Mouse (Mus musculus) stomach, embryonic 14.5 days (tissue): ENCODE measurements at regions not wholly inside any gene's neighbourhood (a gene's known extent, or its start where the extent isn't known, plus 50 kb on each side); places are given as distances from the start of the nearest gene placed in this dataset. TPM values are rescaled to one million over a fixed set of nuclear protein-coding genes. Genes with fewer than 3 reads are reported as not detected.

Experiments
- ATAC-seq: fragments of 200-750 bp; cut with Nextera tagmentation; 2 replicates; pipeline ENCODE4 v1.8.0; 2017; ENCODE audit warnings: low read depth, moderate TSS enrichment; ENCODE audit not compliant: insufficient number of reproducible peaks, insufficient read depth, low FRiP score
- H3K27ac ChIP-seq: fragments of 300-500 bp; sonication (generic); 2 replicates; pipeline ENCODE4 v1.5.1; 2014; ENCODE audit warnings: mild to moderate bottlenecking, low read length, moderate library complexity, mixed read lengths
- H3K27me3 ChIP-seq: fragments of 300-500 bp; sonication (generic); 2 replicates; pipeline ENCODE4 v1.6.1; 2014; ENCODE audit warnings: low read length, control low read depth, mixed read lengths; ENCODE audit not compliant: control insufficient read depth, insufficient read depth
- H3K36me3 ChIP-seq: fragments of 300-500 bp; sonication (generic); 2 replicates; pipeline ENCODE4 v1.6.1; 2014; ENCODE audit warnings: mild to moderate bottlenecking, control low read depth, low read length, moderate library complexity, mixed read lengths; ENCODE audit not compliant: control insufficient read depth, insufficient read depth
- H3K4me1 ChIP-seq: fragments of 300-500 bp; sonication (generic); 2 replicates; pipeline ENCODE4 v1.6.1; 2014; ENCODE audit warnings: low read length, control low read depth, mixed read lengths; ENCODE audit not compliant: control insufficient read depth, insufficient read depth
- H3K4me2 ChIP-seq: fragments of 300-500 bp; sonication (generic); replicated peaks from 2 replicates; pipeline ENCODE4 v1.6.1; 2014; ENCODE audit warnings: low read depth, low read length, control low read depth
- H3K4me3 ChIP-seq: fragments of 300-500 bp; sonication (generic); 2 replicates; pipeline ENCODE4 v1.5.1; 2014; ENCODE audit warnings: low read depth, low read length, control low read depth
- H3K9ac ChIP-seq: fragments of 300-500 bp; sonication (generic); replicated peaks from 2 replicates; pipeline ENCODE4 v1.6.1; 2014; ENCODE audit warnings: low read depth, mild to moderate bottlenecking, control low read depth, low read length, moderate library complexity, mixed read lengths
- H3K9me3 ChIP-seq: fragments of 300-500 bp; sonication (generic); 2 replicates; pipeline ENCODE4 v1.6.1; 2016; ENCODE audit warnings: low read depth, low read length, control low read depth; ENCODE audit not compliant: control insufficient read depth
- whole genome bisulfite sequencing: fragments of 180-500 bp; shearing (Covaris S2); extraction: QIAGEN DNeasy Blood & Tissue Kit; methylation state at CpG from one replicate; pipeline ENCODE4 v1.1.7; 2014; 5-methylcytosine and 5-hydroxymethylcytosine counted together
- microRNA-seq: library from miRNA; unstranded; fragments of <30 nt; microRNA quantifications from one replicate; pipeline ENCODE4, GENCODE M21; 2016

DNA sequence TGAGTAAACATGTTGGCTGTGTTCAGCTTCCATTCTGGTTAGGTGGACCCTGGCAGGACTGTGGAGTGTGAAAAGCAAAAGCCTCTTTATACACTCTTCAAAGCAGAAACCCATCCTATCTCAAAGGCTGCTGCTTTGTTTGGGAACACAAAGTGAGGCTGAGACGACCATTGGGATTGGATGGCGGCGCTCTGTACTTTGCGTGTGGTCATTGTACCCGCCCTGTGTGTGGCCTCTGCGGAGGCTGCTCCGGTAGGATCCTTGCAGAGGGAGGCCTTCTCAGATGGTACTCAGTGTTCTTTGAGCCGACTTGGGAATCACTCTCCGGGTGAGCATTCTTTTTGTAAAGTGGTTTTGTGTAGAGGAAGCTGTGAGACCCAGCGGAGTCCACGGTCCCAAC lies 786.8 kb downstream of the Bcl11a start:
- no peak overlapping the region for H3K27ac ChIP-seq
- H3K4me1 ChIP-seq: no peaks in the 10 kb centered on the region
- ATAC-seq: no peak
- no peaks in the 10 kb centered on the region for H3K9me3 ChIP-seq
- H3K4me3 ChIP-seq: no peak overlapping the region
- no peaks in the 10 kb centered on the region for H3K36me3 ChIP-seq
- H3K27me3 ChIP-seq: no peaks in the 10 kb centered on the region
- no peak overlapping the region for H3K9ac ChIP-seq
- H3K4me2 ChIP-seq: no peak overlapping the region
- 88% methylated on average over 11 of the region's 11 CpGs for WGBS

DNA sequence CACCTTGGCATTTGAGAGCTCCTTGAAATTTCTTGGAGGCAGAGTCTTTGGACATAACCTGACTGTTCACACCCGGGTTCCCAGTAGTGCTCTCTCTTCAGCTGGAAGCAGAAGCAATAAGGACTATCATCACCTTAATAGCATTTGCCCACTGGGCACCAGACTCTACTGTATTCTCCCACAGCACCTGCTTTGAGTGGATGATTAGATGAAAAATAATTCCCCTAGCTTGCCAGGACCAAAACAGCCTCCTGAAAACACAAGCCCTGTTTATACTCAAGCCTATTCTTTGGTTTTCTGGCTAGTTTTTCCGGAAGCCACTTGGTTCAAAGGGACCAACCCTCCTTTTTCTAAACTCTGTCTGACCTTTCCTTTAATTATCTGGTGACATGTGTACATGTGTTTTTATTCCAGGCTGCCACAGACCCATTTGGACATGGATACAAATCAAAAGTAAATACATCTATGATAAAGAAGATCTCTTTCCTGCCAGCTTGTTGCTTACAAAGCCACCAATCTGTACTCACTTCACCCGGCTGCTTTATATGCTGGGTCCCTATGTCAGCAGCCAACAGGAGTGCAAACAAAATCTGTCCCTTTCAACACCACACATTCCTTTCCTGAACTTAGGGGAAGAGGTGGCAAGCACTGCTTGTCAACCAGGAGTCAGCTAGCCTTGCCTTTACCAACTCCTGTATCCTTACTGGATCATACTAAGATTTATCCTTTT lies 787.4 kb downstream of the Bcl11a start:
- Histone ChIP-seq H3K27ac (no peak overlapping the region), H3K9ac (no peak overlapping the region), H3K9me3 (no peaks in the 10 kb centered on the region), H3K4me1 (no peaks in the 10 kb centered on the region), H3K27me3 (no peaks in the 10 kb centered on the region), H3K36me3 (no peaks in the 10 kb centered on the region), H3K4me3 (no peak overlapping the region), H3K4me2 (no peak overlapping the region)
- 47% methylated on average over 3 of the region's 3 CpGs for WGBS
- no peak for ATAC-seq

Small RNA genes lying in the stretch of these regions (microRNA-seq; reads per million reads assigned to microRNA genes)
- not detected for gene Gm25507
